Mouse (Mus musculus) T-helper 17 cell (primary cell): Measurements from ENCODE around the gene Prcd.
"Not testable (repeated sequence)": the region's sequence is repeated elsewhere in the genome, so short reads cannot be mapped to it uniquely, and the experiment has no call there.

Experiments used
- in situ Hi-C, 2 experiments: fragments of 300-600 bp; cut with MboI, MseI; formaldehyde crosslinking; loops; 1 replicate in 1 of 2; 2 replicates in 1 of 2; pipeline ENCODE4 v1.15.1; 2025; ENCODE audit warnings: high pct_unique_total_duplicates in 2 of 2

The Prcd gene

GRCm38 (mm10) chr11:116667012-116667411, 13.7 kb downstream of the Prcd start:
- in situ Hi-C loops, result not testable (repeated sequence)

- in situ Hi-C loops, result no loop called here
Measured at GRCm38 (mm10) chr11:116667930-116668329, 14.6 kb downstream of the Prcd start.

DNA sequence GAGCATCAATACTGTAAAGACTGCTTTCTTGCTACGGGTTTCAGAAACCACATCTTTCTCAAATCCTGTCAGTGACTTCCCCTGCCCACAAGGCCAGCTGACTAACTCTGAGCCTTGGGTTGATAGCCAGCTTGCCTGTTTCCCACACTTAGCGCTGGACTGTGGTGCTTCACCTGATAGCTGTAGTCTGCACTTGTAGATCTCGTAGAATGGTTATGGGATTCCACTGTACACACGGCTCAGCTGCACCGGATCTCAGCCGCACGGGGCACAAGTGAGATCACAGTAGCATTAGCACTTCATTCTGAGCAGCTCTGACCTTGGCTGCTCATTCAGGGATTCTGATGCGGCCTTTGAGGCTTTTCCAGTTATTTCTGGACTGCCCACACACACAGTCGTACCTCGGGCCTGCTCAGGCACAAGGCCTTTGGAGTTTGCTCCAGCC, 15.1 kb downstream of the Prcd start:
- in situ Hi-C loops, result no loop called here

DNA sequence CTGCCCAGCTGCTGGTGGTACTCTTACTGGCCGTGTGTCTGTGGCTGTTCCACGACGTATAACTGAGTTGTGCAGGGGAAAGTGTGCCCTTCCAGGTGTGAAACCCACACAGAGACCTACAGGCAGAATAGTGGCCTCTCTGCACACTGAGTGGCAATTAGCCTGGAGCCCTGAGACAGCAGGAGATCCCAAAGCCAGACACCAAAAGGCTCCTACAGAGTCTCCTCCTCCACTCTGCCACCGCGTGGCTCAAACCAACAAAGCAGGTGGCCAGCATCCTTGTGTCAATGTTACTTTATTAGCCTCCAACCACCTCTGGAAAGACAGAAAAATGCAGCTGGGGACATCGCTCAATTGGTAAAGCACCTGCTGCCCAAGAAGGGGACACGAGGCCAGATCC, 15.5 kb downstream of the Prcd start:
- in situ Hi-C loops, result no loop called here

DNA sequence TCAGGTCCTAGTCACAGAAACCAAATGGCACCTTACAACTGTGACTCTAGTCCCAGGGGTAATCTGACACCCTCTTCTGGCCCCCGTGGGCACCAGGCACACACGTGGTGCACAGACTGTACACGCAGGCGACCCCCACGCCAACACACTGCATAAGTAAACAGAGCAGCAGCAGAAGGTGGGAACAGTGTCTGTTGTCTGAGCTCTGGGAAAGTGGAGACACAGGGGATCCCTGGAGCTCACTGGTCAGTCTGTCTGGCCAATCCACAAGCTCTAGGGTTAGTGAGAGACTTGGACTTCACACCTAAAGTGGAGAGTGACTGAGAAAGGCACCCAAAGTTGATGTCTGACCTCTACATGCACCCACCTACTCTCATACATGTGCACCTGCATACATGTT, 16.0 kb downstream of the Prcd start:
- in situ Hi-C loops, result no loop called here

DNA sequence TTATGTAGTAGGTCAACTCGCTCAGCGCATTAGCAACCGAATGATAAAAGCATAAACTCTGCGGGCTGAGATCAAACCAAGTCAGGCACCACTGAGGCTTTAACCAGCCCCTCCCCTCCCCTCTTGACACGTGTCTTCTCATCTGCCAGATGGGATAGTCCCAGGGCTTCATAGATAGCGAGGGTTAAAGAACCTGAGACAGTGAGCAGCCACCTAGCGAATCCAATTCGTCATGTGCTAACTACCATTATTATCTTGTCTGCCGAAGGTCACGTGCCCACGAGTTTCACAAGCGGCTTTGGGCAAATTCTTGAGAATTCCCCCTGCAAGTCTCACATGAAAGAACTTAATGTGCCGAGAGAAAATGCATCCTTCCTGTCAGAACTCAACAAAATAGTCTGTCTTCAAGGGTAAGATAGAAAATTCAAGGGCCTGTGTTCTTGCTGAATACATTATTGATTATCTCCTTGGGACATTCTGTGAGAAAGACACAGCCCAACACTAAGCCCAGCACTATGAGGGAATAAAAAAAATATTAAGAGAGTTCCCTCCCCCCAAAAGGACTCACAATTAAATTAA, 16.5 kb downstream of the Prcd start:
- in situ Hi-C loops, result no loop called here

GRCm38 (mm10) chr11:116670386-116670785, 17.1 kb downstream of the Prcd start:
- in situ Hi-C loops, result no loop called here

DNA sequence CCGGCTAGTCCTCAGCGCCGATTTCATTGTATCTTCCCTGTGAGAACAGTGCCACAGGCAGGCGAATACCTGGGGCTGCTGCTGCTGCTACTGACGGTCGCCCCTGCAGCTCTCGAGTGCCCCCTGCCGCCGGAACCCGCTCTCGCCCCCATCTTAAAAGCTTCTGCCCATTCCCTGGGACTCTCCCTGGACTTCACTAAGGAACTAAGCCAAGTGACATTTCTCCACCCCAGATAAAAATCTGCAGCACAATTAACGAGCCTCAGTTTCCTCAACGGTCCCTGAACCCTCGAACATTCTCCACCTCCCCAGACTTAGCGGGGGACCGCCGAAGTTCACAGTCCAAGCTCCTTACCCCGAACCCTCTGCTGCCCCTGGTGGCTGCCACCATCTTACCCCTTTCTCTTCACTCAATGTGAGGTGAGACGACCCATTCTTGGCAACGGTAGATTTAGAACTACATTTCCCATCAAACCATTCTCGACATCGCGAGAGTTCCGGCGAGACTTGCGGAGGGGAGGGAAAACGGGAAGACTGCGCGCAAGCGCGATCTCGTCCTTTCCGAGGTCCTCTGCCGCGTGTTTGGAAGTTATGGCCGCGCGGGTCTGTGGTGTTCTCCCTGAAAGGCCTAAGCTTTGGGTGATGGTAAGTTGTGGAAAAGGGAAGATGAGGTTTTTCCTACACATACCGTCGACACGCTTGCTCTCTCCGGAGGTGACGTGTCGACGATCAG, 17.9 kb downstream of the Prcd start:
- in situ Hi-C loops, result no loop called here

DNA sequence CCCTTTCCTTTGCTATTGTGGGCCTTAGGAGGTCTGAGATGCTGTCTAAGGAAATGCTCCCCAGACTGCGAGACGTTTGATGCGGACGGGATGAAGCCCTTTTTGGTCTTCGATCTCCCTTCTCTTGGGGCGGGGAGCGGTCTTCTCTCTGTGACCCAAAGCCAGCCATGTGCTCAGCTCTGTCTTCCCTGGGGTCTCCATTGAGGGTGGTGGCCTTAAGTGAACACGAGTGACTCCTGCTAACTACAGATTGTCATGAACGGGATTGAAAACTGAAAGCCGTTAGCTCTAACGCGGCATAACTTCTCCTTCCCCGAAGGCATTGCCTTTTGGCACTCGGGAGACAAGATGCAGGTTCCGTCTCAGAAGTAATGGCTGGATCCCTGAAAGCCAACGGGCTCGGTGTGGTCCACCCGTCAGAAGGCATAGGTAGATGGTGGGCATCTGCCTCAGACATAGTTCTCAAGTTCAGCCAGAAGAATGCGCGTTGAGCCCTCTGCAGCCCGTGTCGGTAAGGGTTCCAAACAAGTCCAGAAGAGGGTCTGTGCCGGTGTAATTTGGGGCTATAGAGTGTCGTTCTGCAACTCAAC, 18.6 kb downstream of the Prcd start:
- in situ Hi-C loops, result no loop called here

DNA sequence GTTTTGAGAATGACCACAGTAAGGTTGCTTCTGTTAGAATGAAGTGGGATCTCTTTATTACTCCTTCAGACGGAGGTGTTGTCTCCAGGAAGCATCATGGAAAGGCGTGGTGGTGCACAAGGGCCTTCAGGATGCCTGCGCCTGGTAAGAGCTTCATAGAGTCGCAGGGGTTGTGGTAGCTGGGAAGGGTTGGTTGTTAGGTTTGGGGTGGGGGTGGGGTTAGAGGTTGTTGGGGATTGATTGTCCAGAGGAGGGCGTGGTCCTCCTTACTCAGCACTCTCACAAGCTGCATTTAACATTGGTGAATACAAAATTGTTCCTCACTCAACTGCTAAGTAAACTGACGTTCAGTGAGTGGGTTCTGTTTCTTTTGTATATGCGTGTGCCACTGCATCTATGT, 19.3 kb downstream of the Prcd start:
- in situ Hi-C loops, result no loop called here

DNA sequence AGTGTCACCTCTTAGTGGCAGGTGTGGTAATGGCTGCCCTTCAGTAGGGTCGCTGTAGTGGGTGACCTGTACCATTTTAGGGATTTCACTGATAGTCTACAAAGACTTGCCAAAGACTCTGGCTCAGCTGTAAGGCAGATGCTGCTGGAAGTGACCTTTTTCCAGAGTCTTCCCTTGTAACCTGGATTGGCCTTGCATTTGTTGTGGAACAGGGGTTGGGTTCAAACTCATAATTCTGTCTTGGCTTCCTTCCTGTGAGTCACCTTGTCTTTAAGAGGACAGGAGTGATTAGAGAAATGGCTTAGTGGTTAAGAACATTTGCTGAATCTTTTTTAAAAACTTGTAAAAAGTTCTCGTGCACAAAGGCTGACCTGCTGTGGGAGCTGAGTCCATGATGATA, 20.1 kb downstream of the Prcd start:
- in situ Hi-C loops, result no loop called here

- in situ Hi-C loops, result no loop called here
Measured at GRCm38 (mm10) chr11:116674616-116675379, 21.5 kb downstream of the Prcd start.

GRCm38 (mm10) chr11:116675429-116675828, 22.1 kb downstream of the Prcd start:
- in situ Hi-C loops, result not testable (repeated sequence)

- in situ Hi-C loops, result no loop called here
Measured at GRCm38 (mm10) chr11:116676175-116676976, 23.0 kb downstream of the Prcd start.

GRCm38 (mm10) chr11:116677711-116678441, 24.5 kb downstream of the Prcd start:
- in situ Hi-C loops, result no loop called here

- in situ Hi-C loops, result no loop called here
Measured at GRCm38 (mm10) chr11:116679148-116679547, 25.8 kb downstream of the Prcd start.

GRCm38 (mm10) chr11:116680321-116681091, 27.2 kb downstream of the Prcd start:
- in situ Hi-C loops, result no loop called here

DNA sequence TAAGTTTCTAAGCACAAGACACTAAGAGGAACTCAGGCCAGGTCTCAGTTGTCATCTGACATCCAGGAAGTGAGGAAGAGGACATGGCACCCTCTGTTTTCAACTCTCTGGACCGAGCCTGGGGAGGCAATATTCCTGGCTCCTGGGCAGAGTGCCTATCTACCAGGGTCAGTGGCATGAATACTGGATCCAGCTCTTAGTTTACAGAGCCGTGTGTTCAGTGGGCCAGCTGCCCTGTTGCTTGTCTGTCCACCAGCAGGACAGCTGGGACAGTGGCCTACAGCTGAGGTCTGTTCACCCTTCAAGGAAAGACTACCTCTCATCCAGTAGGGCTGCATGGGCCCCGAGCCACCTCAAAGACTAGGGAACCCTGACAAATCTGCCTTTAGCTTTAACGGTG, 27.8 kb downstream of the Prcd start:
- in situ Hi-C loops, result no loop called here

DNA sequence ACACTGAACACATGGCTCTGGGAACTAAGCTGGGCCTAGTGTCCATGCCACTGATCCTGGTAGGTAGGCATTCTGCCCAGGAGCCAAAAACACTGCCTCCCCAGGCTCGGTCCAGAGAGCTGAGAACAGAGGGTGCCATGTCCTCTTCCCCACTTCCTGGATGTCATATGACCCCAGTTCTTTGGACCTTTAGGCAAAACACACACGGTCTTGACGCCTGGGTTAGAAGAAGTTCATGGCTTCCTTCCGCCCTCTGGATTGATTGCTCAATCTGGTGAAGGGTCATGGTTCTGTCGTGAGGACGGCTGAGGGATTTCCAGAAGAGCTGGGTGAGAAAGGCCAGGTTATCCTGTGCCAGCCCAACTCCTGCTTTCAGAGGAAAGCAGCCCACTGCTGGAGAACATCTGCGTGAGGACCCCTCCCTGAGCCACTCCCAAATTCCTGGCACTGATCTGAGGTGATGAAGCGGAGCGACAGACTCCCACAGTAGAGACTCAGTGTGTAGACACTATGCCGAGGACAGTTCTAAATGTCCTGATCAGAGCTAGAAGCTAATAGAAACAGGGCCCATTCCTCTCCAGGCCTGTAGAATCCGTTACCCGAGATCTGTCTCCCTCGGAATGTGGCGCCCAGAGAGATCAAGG, 29.3 kb downstream of the Prcd start:
- in situ Hi-C loops, result no loop called here

GRCm38 (mm10) chr11:116683777-116684176, 30.4 kb downstream of the Prcd start:
- in situ Hi-C loops, result no loop called here
